Mouse (Mus musculus) lung, postnatal 25 days (tissue): ENCODE results near the gene Mon1a.
A peak's percentile ranks its signal among the peaks of the same experiment; 100 is the strongest.

ENCODE experiments used
- DNase-seq: peaks from one replicate; pipeline ENCODE4 v3.0.0; 2022; ENCODE audit warnings: low spot score

Gene Mon1a

DNA sequence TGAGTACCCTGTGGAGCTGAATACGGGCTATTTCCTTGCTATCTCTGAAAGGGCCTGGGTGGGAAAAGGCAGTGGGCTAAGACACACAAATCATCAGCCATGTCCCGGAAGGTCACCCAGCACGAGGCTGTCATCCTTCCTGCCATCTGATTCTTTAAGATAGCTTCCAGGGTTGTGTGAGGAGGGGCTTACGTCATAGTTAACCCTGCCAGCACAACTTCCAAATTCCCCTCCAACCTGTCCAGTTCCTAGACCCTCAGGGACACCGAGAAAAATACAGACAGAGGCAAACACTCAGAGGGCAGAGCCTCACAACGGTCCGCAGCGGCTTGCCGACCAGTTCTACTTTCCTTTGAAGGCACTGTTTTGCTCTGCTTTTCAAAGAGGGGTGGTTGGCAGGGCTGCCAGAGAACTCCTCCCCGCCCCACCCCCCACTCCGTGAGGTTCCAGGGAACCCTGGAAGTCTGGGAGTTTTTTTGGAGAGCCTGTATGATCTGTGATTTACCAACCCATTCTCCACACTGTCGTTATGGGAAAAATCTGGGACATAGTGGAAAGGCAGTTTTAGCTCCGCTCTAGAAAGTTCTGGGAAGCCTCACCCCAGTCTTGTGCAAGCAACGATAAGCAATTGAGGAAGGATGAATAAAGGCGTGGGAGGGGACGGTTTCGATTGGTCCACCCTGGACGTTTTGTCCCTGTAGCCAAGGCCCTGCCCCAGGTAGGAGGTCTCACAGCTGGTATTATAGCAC, 20.6 kb downstream of the Mon1a start:
- DNase-seq = peak; percentile 69

DNA sequence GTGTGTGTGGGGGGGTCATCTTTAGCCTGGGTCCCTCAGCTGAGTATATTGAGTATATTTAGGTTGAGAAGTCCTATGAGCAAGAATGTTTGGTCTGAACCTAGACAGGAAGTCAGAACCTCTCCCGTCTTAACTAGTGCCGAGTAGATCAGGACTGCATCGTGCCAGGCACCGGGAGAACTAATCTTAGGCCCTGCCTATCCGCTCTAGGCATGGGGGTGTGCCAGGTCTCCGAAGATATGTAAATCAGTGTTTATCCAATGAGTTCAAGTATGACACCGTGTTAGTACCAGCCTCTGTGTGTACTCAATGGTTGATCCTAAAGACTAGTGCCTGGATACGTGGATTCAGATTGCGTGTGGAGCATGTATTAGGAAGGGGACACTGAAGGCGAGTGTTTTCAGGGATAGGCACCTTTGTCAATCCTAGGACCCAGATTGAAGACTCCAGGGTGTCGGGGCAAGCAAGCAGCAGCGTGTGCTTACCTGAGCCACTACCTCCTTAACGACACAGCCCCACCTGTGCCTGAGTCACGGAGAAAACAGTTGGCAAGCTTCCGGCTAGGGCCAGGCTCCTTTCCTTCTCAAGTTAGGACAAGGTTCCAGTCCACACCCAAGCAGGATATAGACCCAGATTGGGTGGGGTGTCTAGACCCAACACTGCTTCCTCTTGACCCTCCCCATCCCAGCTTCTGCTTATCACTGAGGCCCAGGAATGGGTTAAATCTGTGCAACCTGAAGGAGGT, 22.2 kb downstream of the Mon1a start:
- no peak for DNase-seq

DNA sequence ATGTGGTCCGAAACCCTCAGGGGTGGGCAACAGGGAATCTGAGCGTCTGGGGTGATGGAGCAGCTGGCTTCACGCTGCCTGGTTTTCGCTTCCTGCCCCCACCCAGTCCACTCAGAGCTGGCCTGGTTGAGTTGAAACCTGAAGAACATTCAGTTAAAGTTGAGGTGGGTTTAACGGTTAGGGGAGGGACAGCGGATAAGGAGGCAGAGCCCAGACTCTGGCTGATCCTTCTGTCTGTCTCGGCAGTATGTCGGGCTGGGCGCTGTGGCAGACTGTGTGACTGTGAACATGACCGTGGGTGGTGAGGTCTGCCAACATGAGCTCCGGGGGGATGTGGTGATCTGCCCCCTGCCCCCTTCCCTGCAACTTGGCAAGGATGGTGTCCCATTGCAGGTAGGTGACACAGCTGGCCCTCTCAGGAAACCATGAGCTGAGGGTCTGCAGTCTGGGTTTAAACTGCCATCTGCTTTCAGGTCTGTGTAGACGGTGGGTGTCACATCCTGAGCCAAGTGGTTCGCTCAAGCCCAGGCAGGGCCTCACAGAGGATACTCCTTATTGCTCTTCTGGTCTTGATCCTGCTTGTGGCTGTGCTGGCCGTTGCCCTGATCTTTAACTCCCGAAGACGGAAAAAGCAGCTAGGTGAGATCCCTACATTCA, 26.9 kb downstream of the Mon1a start:
- DNase-seq = no peak

DNA sequence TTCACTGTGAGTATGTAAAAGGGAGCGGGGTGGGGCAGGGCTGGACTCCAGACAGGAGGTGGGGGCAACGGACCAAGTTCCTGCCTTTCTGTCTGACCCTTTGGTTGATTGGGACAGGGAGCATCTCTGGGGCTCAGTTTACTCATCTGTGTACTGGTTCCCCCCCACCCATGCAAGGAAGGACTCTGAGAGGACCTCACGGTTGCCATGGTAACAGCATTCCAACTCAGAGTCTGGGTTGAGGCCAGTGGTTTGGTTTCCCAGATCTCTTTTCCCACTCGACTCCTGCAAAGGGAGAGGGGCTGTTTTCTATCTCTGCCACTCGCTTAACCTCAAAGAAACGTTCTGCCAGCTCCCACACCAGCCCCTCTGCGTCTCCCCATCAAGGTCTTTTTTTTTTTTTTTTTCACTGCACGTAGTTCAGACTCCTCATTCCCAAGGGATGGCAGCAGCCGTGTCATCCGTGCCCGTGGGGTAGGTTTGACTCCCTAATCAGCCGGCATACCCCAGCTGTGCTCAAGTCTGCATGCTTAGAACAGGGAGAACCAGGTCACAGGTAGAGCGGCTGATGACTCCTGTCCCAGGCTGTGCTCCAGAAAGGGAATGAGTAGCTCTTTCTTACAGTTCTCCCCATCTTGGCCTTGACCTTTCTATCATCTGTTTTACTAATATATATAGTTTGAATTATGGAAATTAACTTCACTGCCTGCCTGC, 30.1 kb downstream of the Mon1a start:
- DNase-seq = no peak

DNA sequence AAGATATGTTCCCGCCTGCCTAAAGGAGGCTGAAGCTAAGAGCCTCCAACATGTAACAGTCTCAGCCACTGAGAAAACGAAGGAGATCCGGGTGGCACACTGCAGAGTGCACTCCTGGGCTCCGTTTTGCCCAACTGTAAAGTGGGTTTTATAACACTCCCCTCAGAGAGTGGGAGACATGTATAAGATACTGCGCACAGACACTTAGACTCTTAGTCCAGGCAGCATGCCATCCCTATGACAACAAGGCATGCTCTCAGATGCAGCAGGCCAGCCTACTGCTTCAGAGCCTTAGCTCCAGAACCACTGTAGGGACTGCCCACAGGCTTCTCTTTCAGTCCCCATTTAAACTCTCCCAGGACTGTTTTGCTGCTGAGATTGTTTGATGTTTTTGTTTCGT, 30.9 kb downstream of the Mon1a start:
- DNase-seq = no peak

DNA sequence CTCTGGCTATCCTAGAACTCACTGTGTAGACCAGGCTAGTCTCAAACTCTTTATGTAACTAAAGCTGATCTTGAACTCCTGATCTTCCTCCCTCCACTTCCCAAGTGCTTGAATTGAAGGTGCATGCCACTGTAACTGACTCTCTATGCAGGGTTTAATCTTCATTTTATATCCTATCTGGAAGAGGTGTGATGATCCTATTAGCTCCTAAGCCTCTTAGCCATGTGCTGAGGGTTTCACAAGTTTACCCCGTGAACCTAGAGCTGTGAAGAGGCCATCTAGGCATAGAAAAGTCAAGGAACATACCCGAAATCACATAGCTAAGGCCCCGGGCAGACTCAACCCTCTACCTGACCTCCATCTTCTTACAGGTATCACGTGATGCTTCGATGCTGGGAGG, 31.5 kb downstream of the Mon1a start:
- DNase-seq = no peak

DNA sequence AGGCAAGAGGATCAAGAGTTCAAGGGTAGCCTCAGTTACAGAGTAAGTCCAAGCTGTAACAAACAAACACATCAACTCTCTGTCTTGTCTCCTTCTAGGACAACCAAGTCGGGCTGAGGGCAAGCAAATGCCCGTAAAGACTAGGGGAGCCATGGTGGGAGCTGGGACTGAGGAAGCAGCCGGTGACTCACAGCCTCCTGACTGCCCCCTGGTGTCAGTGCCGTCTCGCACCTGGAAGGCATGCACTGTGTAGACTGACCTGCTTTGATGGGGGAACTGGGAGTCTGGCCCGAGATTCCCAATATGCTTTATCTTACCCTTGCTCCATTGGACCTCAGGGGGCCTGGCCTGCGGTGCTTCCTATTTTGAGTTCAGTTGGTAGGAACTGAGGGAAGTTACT, 35.1 kb downstream of the Mon1a start:
- DNase-seq = no peak

DNA sequence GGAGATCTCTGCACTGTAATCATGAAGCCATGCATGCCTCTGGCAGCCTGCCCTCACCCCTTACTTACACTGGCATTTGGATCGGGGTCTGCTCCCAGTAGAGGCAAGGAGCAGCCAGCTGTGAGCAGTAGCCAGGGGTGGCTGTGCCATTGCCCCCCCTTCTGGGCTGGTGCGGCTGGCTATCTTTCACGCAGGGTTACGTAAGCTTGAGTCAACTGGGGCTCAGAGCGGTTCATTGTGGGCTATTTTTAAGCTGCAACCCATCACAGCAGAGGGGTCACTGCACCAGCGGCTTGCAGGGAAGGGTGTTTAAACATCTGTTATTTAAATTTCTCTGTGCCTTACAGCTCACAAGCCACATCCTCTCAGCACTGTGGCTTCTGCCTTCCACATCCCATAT, 36.0 kb downstream of the Mon1a start:
- peak; percentile 35 for DNase-seq

DNA sequence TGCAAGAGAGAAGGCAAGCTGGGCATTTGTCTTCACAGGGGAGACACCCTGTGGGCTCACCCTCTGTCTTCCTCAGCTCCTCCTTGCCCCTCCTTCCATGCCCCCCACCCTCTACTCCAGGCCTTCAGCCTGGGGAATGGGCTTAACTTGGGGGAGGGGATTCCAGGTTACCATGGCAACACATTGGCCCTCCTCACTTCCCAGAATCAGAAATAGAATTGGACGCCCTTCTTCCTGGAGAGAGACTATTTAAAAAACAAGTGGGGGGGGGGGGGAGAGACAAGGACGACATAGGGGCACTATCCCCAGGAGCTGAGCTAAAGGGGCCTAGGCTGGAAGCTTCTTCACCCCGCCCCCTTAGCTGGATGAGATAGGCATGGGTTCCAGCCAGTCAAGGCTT, 37.3 kb downstream of the Mon1a start:
- DNase-seq = no peak

DNA sequence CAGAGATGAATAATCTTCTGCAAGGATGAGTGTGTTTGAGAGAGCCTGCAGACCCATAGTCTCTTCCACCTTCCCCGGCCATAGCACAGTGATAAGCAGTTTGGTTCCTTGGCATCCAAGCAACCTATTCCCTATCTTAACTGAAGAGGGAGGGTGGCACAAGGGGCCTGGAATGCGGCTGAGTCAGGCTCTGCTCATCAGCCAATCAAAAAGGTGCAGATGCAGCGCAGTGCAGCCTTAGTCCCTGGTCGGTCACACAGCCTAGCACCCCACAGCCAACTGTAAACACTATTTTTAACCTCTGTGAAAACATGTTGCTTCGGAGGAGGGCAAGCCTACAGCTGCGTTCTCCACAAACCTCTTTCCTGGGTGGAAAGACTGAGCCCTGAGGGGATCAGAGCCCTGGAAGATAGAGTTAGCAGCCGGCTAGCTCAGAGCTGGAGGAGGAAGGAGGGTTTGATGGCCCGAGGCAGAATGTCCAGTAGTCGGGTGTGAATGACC, 39.0 kb downstream of the Mon1a start:
- no peak for DNase-seq

DNA sequence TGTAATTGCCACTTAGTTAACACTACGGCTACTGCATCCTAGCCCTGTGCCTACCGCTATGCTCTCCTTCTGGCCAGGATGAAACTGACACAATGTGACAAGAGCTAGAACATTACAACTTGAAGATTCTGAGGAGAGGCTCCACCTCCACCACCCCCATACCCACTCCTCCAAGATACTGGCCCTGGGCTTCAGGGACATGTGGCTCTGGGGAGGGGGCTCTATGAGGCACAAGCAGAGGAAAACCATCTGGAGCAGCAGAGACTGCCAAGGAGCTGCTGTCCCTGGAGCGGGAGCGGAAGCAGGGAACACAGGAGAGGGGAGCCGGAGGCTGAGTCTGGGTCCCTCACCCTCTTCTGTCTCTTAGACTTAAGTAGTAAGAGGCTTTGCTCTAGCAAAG, 39.8 kb downstream of the Mon1a start:
- DNase-seq = no peak

DNA sequence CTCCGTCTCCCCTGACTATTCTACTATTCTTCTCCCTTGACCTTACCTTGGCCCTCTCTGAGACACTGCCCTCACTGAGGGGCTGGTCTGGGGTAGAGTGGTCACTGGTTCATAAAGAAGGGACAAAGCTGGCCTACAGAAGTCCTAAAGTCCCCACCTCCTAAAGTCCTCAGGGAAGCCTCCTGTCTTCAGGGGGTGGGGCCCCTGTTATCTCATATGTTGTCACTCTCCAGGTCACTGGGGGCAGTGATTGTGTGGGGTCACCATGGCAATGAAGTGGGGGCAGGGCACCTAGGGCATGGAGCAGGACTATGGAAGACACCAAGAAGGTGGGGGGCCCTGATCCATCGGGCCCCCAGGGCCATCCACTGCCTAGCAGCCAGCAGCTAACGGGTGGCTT, 40.2 kb downstream of the Mon1a start, which contains the start of gene Actl11:
Gene Actl11, plus strand, starts transcription at position 301 of the 400 bp plus-strand sequence.
- DNase-seq = no peak

DNA sequence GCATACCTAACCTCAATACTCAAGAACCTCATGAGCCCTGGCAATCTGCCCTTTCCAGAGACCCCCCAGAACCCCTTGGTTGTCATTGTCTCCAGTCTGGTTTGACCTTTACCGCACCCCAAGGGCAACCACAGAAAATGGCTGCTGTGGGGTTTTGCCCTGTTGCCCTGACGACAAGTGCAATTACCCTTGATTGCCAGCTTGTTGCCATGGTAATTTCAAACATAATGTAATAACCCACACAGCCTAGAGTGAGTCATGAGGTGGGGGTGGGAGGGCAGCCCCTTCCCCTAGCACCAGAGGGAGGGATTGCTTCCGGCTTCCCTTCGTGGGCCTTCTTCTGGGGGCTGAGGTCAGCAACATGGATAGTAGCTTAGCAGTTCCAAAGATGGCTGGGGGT, 44.3 kb downstream of the Mon1a start:
- no peak for DNase-seq

DNA sequence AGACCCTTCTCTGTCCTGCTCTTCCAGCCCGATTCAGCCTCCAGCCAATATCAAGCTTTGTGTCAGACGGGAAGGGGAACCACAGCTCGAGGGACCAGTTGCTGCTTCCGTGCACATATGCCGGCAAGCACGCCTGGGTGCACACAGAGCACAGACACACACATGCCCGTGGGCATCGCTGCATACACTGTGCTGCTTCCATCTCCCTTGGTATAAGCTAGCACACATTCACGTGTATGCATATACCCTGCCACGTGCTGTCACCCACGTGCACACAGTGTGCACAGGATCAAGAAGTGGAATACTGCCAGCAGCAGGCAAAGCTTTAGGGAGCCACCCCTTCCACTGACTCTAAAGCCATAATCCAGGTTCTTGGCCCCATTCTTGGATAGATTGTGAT, 46.2 kb downstream of the Mon1a start:
- DNase-seq = no peak

DNA sequence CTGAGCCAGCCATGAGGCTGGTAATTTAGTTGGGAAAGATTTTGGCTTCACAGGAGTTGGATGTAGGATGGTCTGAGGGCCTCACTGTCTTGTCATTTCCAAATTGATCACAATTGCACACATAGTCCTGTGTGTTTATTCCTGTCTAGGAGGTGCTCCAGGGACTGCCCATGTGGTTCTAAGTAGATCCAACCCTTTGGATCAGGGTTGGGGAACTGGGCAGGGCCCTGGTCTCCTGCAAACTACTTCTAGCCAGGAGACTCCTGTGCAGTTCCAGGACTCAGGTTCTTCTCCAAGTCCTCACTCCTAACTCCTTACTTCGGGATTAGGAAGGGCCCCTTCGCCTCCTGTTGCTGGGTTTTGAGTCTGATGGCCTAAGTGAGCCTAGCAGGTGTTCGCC, 47.4 kb downstream of the Mon1a start, which contains the start of gene Camkv:
Gene Camkv, plus strand, starts transcription at position 301 of the 400 bp plus-strand sequence.
- no peak for DNase-seq

DNA sequence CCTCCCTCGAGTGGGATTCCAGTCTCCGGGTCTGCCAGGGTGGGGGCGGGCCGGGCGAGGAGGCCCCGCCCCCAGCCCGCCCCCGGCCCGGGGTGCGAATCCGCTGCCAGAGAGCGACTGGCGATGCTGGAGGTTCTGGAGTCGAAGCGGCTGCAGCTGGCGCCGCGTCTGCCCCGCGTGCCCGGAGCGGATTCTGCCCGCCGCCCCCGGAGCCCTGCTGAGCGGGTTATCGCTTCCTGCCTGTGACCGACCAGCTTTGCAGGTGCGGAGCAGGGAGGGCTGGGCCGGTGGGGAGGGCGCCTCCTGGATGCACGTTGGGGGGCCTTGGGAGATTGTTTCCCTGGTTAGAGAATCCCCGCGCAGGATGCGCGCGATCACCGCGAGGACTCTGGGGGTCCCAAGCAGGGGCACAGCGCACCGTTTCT, 47.9 kb downstream of the Mon1a start:
- DNase-seq = no peak

DNA sequence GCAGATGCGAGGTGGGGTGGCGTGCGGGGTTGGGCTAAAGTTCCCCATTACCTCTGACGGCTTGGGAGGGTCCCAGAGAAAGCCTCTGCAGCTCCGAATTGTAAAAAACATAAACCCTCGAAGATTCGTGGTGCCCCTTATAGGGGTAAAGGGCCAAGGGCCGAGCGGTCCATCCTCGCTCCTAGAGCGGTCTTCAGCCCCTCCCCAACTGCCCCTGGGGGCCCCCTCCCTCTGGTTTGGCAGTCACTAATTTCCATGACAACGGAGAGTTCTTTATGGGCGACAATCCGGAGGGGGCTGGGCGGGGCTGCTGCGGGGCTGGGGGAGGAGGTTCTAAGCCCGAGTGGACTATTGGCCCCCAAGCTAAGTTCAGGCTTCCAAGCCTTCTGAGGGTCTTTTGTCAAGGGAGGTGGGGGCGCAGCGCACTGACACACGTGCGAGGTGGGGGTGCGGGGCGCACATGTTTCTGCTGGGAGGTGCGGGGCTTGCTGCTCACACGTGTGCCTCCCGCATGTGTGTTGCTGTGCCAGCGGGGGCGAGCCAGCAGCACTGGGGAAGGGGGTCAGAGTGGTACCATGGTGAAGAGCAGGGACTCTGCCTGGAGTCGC, 48.4 kb downstream of the Mon1a start:
- DNase-seq = no peak

DNA sequence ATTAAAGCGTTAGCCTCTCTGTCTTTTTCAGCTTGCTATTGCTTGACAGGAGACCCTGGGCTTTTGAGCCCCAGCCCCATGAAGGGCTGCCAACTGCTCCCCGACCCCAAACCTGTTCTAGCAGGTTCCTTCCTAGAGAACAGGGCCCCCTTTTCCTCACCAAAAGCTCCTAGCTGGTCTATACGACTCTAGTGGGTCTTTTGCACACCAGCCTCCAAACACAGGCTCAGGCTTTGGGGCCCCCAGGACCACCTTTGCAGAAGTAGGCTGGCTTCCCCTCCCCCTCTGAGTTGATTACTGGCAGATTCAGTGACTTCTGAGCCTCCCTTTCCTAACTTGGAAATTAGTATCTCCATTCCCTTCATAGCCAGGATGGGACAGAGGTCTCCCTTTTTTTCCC, 48.9 kb downstream of the Mon1a start:
- no peak for DNase-seq

DNA sequence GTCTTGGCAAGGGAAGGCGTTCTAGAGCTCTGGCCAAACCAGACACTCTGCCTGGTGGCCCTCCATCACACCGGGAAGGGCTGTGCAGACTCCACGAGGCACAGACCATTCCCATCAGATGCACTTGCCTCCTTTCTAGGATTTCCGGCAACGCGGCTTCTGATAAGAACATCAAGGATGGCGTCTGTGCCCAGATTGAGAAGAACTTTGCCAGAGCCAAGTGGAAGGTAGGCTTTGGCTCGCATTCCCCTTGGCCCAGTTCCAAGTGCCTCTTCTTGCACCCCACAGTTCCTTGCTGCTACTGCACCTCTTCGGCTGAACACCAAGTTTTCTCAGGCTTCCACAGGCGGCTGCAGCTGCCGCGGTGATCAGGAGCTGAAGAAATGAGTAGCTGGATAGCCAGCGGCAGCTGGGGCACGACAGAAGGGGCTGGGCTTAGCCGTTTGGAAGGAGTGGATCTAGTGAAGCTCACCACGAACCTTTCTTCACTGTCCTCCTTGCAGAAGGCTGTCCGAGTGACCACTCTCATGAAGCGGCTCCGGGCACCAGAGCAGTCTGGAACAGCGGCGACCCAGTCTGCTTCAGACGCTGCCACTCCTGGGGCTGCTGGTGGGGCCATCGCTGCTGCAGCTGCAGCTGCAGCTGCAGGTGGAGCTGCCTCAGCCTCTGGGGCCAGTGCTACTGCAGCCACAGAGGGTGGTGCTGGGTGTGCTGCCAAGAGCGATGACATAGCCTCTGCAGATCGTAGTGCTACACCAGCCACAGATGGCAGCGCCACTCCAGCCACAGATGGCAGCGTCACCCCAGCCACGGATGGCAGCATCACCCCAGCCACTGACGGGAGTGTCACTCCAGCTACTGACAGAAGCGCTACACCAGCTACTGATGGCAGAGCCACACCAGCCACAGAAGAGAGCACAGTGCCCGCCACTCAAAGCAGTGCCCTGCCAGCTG, 59.6 kb downstream of the Mon1a start:
- DNase-seq = no peak

DNA sequence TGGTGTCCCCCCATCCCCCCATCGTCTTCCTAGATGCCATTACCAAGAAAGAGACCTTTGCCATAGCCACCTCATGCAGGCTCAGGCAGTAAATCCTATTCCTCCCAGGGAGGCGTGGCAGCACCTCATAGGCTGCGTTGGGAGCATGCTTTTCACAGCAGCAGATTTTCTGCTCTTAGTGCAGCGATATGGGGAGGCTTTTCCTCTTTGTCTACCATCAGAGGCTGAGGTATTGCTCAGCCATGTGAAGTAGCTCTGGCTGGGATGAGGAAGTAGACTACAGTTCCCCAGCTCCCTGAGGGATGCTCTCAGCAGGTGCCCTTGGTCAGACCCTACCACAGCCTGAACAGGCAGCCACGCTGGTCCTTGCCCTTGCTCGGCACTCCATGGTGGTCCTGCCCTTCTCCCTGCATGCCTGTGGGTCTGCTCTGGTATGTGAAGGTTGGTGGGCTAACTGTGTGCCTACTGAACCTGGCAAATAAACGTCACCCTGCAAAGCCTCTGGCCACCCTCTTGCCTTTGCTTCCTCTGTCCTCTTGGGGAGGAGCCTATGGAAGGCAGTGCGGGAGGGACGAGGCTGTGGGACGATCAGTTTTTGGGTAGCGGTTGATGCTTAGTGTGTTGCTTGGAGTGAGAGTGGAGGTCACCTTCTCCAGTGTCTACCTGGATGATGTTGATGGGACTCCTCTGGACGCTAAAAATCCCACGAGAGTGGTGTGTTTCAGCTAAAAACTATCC, 61.4 kb downstream of the Mon1a start:
- DNase-seq = no peak
